Mouse (Mus musculus): ENCODE measurements around the gene Ptbp1.

The Ptbp1 gene

GRCm38 (mm10) chr10:79857894-79858293 lies 3.7 kb downstream of the Ptbp1 start:
- DNase-seq (ENCODE audit: inconsistent age in 2 of 2, low spot score in 1 of 2): no peak

GRCm38 (mm10) chr10:79858416-79859074 lies 4.3 kb downstream of the Ptbp1 start:
- DNase-seq (ENCODE audit: inconsistent age in 2 of 2, low spot score in 1 of 2): peak; percentile 74 to 82

- no peak for DNase-seq (ENCODE audit: inconsistent age in 2 of 2, low spot score in 1 of 2)
These were observed 4.9 kb downstream of the Ptbp1 start for GRCm38 (mm10) chr10:79859116-79859515.

- DNase-seq (ENCODE audit: inconsistent age in 2 of 2, low spot score in 1 of 2): no peak
These were observed 6.1 kb downstream of the Ptbp1 start for GRCm38 (mm10) chr10:79860079-79860911.

GRCm38 (mm10) chr10:79861230-79862048 lies 7.2 kb downstream of the Ptbp1 start:
- DNase-seq (ENCODE audit: inconsistent age in 2 of 2, low spot score in 1 of 2): peak in 1 of 2 experiments; percentile 46

- peak in 1 of 2 experiments; percentile 49 for DNase-seq (ENCODE audit: inconsistent age in 2 of 2, low spot score in 1 of 2)
These were observed 8.0 kb downstream of the Ptbp1 start for GRCm38 (mm10) chr10:79862049-79862788.

GRCm38 (mm10) chr10:79862925-79863324 lies 8.7 kb downstream of the Ptbp1 start:
- peak in 1 of 2 experiments; percentile 48 for DNase-seq (ENCODE audit: inconsistent age in 2 of 2, low spot score in 1 of 2)

- DNase-seq (ENCODE audit: inconsistent age in 2 of 2, low spot score in 1 of 2): peak in 1 of 2 experiments; percentile 56
These were observed 10.3 kb downstream of the Ptbp1 start for GRCm38 (mm10) chr10:79864351-79865188.

- peak; percentile 45 to 77 for DNase-seq (ENCODE audit: inconsistent age in 2 of 2, low spot score in 1 of 2)
These were observed 11.0 kb downstream of the Ptbp1 start for GRCm38 (mm10) chr10:79865189-79865601.

GRCm38 (mm10) chr10:79865801-79866295 lies 11.6 kb downstream of the Ptbp1 start:
- peak; percentile 66 to 91 for DNase-seq (ENCODE audit: inconsistent age in 2 of 2, low spot score in 1 of 2)

- DNase-seq (ENCODE audit: inconsistent age in 2 of 2, low spot score in 1 of 2): peak in 1 of 2 experiments; percentile 34
These were observed 12.4 kb downstream of the Ptbp1 start for GRCm38 (mm10) chr10:79866601-79867000.

GRCm38 (mm10) chr10:79871845-79872244 lies 17.6 kb downstream of the Ptbp1 start:
- no peak for DNase-seq (ENCODE audit: inconsistent age in 2 of 2, low spot score in 1 of 2)

- no peak for DNase-seq (ENCODE audit: inconsistent age in 2 of 2, low spot score in 1 of 2)
These were observed 18.6 kb downstream of the Ptbp1 start for GRCm38 (mm10) chr10:79872862-79873261.

- no peak for DNase-seq (ENCODE audit: inconsistent age in 2 of 2, low spot score in 1 of 2)
These were observed 19.1 kb downstream of the Ptbp1 start for GRCm38 (mm10) chr10:79873313-79873712.

GRCm38 (mm10) chr10:79873715-79874289 lies 19.6 kb downstream of the Ptbp1 start:
- DNase-seq (ENCODE audit: inconsistent age in 2 of 2, low spot score in 1 of 2): no peak

GRCm38 (mm10) chr10:79874290-79874862 lies 20.1 kb downstream of the Ptbp1 start, which contains the start of the genes Prtn3 and Plppr3:
Gene Prtn3, plus strand, starts transcription at chr10:79874476.
Gene Plppr3, minus strand, starts transcription at chr10:79874634.
- peak in 1 of 2 experiments; percentile 68 for DNase-seq (ENCODE audit: inconsistent age in 2 of 2, low spot score in 1 of 2)

GRCm38 (mm10) chr10:79877174-79877573 lies 22.9 kb downstream of the Ptbp1 start:
- no peak for DNase-seq (ENCODE audit: inconsistent age in 2 of 2, low spot score in 1 of 2)

- DNase-seq (ENCODE audit: inconsistent age in 2 of 2, low spot score in 1 of 2): peak; percentile 50 to 74
These were observed 23.5 kb downstream of the Ptbp1 start for GRCm38 (mm10) chr10:79877757-79878156.

- no peak for DNase-seq (ENCODE audit: inconsistent age in 2 of 2, low spot score in 1 of 2)
These were observed 25.3 kb downstream of the Ptbp1 start for GRCm38 (mm10) chr10:79879527-79879926.
